Mouse (Mus musculus) frontal cortex, postnatal 10 days (tissue): ENCODE results near the gene Selenoo.
A peak's percentile ranks its signal among the peaks of the same experiment; 100 is the strongest.

Experiments
- DNase-seq, 2 experiments: peaks; one replicate each; pipeline ENCODE4 v3.0.0; 2022; ENCODE audit warnings: low spot score in 2 of 2, mixed read lengths in 1 of 2

The Selenoo gene

DNA sequence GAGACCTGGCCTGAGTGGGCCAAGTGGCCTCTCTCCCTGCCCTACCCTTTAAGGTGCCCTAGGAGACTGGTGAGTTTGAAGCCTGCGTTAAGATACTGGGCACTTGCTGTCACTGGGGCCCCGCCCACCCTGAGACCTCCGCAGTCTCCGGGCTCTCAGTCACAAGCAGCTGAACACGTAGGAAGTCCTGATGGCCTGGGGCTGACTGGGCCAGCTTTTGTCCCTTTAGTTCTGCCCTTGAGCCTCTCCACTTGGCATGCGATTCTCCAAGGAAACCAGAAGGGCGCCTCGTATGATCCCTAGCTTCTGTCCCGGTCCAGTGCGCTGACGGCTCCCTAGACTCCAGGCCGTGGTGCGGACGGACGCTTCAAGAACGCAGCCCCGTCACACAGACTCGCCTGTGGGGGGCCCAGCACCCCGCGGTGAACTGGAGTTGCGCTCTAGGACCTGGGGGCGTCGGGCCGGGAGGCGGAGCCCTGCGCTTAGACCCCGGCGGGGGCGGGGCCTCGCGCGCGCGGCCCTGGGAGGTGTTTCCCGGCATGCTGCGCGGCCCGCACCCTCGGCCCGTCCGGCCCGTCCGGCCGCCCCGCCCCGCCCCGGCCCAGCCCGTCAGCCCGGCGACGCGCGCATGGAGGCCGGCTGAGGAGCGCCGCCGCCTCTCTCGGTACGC lies 13.3 kb upstream of the Selenoo start:
- DNase-seq: peak; percentile 73 to 85

GRCm38 (mm10) chr15:89076156-89076731 lies 12.6 kb upstream of the Selenoo start:
- peak in 1 of 2 experiments; percentile 55 for DNase-seq

DNA sequence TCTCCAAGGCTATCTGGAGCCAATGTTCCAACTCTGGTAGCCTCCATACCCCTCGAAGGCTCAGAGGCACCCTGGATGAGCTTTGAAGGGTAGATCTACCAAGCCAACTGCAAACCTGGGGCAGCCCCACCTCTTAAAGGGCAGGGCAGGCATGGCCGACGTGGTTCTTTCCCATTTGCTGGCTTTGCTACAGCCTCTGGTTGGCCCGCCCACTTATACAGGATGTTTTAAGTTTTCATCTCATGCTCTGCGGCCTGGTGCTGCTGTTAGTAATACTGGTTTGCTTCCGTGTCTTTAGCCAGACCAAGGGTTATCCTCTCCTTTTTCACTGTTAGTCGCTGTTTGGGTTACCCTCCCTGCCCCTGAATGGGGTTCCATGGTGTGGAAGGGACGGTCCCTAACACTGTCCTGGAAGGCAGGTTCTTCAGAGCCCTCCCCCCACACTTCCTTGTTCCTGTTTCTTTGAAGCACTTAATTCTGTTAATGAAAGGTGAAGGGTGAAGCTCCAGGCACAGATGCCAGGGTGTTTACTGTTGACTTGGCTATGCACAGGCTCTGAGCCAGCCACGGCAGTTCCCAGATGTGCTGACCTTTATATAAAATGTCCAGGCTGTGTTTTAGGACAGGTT lies 10.6 kb upstream of the Selenoo start:
- DNase-seq: no peak

DNA sequence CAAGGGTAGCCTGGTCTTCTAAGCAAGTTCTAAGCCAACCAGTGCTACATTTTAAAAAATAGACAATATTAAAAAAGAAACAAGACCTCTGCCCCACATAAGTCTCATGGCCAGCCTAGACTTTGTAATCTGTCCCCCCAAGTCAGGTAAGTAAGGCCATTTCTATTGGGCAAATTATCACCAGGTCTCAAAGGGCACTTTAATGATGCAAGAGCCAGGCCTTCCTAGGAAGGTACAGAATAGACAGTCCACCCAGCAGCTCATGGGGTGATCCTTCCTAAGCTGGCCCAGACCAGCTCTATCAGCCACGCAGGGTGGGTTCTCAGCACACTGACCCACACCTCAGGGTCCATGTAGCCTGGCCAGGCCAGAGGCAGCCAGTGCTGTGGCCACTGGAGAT lies 5.0 kb upstream of the Selenoo start:
- no peak for DNase-seq

GRCm38 (mm10) chr15:89084826-89085225 lies 4.1 kb upstream of the Selenoo start:
- no peak for DNase-seq

GRCm38 (mm10) chr15:89089248-89090051 lies 566 bp downstream of the Selenoo start:
- DNase-seq: peak in 1 of 2 experiments; percentile 38

DNA sequence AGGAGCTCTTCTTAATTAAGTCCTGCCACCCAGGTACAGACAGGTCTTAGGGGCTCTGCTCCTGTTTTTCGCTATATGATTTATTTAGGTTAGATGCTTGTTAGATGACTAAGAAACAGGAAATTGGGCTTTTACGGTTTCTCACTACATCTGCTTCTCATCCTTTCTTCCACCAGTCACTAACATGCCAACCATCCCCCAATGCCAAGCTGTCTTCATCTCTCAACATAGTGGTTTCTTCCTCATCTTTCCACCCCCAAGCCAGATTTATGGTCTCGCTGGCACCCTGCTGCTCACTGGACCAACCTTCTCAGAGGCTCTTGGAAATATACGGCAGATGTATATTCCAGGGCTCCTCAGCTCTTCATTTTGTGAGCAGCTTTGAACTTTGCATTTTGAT lies 1.8 kb downstream of the Selenoo start:
- DNase-seq: no peak

DNA sequence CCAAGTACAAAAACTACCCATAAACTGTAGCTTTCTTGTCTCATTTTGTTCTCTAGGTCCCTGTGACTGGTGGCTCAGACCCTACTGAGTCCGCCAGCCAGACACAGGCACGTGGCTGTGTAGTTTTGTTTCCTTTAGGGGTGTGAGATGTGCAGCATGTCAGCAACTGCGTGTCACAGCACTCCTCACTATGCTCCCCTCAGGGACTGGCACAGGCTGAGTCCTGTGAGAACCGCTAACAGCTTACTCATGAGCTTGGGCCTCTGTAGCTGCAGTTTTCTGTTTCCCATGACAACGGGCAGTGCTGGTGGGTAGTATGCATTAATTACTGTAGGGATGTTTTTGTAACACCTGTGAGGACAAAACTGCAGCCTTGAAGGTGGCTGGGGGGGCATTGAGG lies 3.3 kb downstream of the Selenoo start:
- DNase-seq: no peak

GRCm38 (mm10) chr15:89097450-89097849 lies 8.6 kb downstream of the Selenoo start:
- no peak for DNase-seq

- no peak for DNase-seq
Measured at GRCm38 (mm10) chr15:89098616-89099015, 9.7 kb downstream of the Selenoo start.

DNA sequence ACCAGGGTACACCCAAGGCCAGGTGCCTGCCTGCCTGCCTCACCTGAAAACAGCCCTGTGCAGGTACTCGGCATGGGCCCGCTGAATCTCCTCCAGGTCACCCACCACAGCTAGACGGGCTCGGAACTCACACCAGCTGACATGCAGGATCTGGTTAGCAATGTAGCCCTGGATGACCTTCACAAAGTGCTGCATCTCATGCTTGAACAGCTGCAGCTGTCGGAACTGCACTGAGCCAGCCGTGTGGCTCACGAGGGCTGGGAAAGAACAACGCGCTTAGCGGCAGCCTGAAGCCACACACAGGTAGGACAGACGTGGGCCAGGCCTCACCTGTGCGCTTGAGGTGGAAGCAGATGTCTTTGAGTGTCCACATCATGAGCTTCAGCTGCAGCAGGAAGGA lies 11.9 kb downstream of the Selenoo start:
- DNase-seq: no peak

GRCm38 (mm10) chr15:89102646-89103045 lies 13.8 kb downstream of the Selenoo start:
- no peak for DNase-seq

GRCm38 (mm10) chr15:89103921-89104320 lies 15.0 kb downstream of the Selenoo start:
- DNase-seq: no peak

DNA sequence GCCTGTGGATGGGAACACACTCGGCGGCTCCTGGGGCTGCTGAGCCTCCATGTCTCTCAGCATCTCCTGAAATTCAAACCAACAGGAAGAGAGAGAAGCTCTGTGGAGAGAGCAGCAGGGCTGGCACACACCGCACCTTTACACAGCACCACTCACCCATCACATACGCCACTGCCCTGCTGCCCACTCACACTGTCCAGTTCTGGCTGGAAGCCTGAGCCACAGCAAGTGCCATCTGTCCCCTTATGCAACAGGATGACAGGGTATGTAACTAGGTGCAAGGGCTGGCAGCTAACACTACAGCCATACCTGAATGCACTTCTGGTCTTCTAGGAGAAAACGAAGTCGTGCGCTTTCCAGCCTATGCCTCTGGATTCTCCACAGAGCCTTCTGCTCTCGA lies 15.5 kb downstream of the Selenoo start:
- no peak for DNase-seq

GRCm38 (mm10) chr15:89106073-89106472 lies 17.2 kb downstream of the Selenoo start:
- no peak for DNase-seq

DNA sequence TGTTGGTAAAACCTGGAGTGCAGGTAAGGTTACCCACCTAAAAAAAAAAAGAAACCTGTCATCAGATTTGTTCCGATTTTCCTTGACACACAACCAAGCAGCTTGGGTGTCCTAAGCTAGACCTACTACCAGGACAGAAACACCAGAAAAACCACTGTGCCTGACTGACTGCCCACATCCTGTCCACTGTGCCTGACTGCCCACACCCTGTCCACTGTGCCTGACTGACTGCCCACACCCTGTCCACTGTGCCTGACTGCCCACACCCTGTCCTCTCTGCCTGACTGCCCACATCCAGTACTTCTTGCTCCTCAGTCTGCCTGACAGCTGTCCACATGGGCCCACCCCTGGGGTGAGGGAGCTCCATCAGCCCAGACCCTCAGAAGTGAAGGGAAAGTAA lies 18.1 kb downstream of the Selenoo start:
- no peak for DNase-seq

DNA sequence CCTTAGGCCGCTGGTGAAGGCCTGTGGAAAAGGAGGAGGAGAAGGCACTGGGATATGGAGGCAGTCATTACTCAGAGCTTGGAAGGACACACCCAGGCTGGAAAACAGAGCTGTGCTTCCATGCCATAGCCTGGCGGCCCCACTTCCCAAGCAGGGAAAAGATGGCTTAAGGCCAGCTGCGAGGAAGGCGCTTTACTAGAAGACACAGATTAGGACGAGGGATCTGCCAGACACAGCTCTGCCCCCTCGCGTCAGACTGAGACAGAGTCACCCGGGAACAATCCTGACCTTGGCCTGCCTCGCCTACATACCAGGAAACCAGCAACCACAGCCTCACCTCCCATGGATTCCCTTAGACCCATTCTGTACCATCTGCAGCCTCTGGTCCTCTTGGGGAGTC lies 21.3 kb downstream of the Selenoo start:
- DNase-seq: no peak

DNA sequence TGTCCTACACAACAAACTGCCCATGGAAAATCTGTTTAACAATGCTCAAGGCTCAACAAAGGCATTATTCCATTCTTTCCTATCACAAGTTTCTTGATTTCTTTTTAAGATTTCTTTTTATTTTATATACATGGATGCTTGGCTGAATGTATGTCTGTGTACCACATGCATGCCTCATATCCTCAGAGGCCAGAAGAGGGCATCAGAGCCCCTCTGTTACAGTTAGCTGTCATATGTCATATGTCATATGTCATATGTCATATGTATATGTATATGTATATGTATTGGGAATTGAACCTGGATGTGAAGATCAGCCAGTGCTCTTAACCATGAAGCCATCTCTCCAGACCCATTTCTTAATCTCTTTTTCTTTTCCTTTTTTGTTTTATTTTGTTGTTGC lies 29.1 kb downstream of the Selenoo start:
- DNase-seq: no peak

DNA sequence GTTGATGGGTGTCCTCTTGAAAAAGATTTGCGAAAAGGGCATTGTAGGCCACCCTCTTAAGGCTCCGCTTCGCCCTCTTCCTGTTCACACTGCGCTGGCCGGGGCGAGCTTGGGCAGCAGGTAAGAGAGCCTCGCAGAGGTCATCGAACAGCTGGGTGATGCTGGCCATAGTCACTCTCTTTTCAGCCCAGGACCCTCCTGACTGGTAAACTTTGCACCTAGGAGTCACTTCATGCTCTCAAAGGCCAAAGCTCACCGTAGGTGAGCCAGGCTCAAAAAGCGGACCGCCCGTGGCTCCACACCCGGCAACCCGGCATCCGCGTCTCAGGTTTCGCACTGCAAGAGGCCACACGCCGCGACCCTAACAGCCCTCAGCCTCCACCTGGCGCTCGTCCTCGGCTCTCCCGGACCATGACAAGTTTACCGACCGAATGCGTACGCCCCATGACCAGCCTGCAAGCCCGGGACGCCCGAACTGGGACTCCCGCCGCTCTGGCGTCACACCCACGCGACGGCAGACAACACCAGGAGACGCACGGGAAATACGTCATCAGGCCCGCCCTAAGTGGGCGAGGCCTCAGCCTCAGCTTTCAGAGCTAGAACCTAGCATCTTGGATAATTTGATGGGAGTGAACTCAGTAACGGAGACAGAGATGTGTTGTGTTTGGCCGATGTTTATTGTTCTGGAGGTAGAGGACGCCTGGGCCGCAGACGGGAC lies 33.9 kb downstream of the Selenoo start, which contains the start of gene Tubgcp6:
Gene Tubgcp6, minus strand, starts transcription at position 464 of the 718 bp plus-strand sequence.
- peak; percentile 92 to 96 for DNase-seq

- peak; percentile 55 to 62 for DNase-seq
Measured at GRCm38 (mm10) chr15:89123595-89123994, 34.7 kb downstream of the Selenoo start.

DNA sequence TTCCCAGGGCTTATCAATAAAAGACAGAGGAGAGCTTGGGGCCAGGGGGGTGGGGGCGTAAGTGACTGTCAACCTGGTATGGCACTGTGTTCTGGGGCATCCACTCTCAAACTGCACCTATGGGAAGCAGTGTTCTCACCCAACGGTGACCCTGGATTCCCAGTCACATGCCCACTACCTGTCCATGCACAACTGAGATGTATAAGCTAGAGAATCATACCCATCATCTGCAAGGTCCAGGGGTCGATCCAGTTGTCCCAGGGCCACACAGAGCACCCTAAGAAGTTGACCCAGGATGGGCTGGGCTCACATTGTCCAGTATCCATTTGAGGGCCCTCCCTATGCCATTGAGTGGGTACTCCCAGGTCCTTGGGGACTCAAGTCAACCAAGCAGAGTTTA lies 35.4 kb downstream of the Selenoo start:
- no peak for DNase-seq

GRCm38 (mm10) chr15:89125351-89125750 lies 36.5 kb downstream of the Selenoo start:
- DNase-seq: no peak
